Mouse (Mus musculus) inflammation-experienced regulatory T-cells, adult 16 weeks (primary cell): Measurements from ENCODE around the gene Sec24d. TPM values are rescaled to one million over a fixed set of nuclear protein-coding genes. Genes with fewer than 3 reads are reported as not detected.

Experiments
- polyA plus RNA-seq: library from polyadenylated mRNA; unstranded; fragments of 100-300 nt; shearing (Covaris generic); gene quantifications from one replicate; pipeline ENCODE4 v1.2.1, GENCODE M21; 2017

Sec24d gene
- polyA plus RNA-seq: 31.6 TPM

GRCm38 (mm10) chr3:123266753-123267651 is at the start of gene Sec24d:
Sec24d (plus strand) TSS chr3:123267455.

GRCm38 (mm10) chr3:123235921-123236320 is 31.3 kb upstream of the Sec24d start, which contains the start of gene Synpo2:
Synpo2 (minus strand) TSS chr3:123236149.

GRCm38 (mm10) chr3:123385486-123386156 is 118.4 kb downstream of the Sec24d start, which contains the start of gene Mettl14:
Mettl14 (minus strand) TSS chr3:123386108.

Other genes with a start within 250 kb of the Sec24d start
- gene Myoz2, start 232.4 kb upstream of the Sec24d start, polyA plus RNA-seq: not detected
- gene Synpo2, start 31.3 kb upstream of the Sec24d start, polyA plus RNA-seq: not detected
- gene Mettl14, start 118.7 kb downstream of the Sec24d start, polyA plus RNA-seq: 31.0 TPM
- gene Prss12, start 179.5 kb downstream of the Sec24d start, polyA plus RNA-seq: 2.7 TPM